Mouse (Mus musculus) erythroblast, embryonic 14.5 days (primary cell): ENCODE measurements around the gene Tulp2. TPM values are rescaled to one million over a fixed set of nuclear protein-coding genes. Genes with fewer than 3 reads are reported as not detected.

Source experiments
- H3K27me3 ChIP-seq: 2 replicates; pipeline ENCODE4 v1.6.1; 2012; ENCODE audit warnings: inconsistent platforms; ENCODE audit not compliant: control insufficient read depth
- H3K36me3 ChIP-seq: 2 replicates; pipeline ENCODE4 v1.6.1; 2012; ENCODE audit warnings: mild to moderate bottlenecking, inconsistent platforms; ENCODE audit not compliant: control insufficient read depth
- H3K4me1 ChIP-seq: 2 replicates; pipeline ENCODE4 v1.6.1; 2012; ENCODE audit warnings: inconsistent platforms; ENCODE audit not compliant: control insufficient read depth
- H3K4me3 ChIP-seq: replicated peaks from 2 replicates; pipeline ENCODE3; 2012; ENCODE audit warnings: moderate library complexity, mild to moderate bottlenecking, inconsistent platforms
- H3K9me3 ChIP-seq: 2 replicates; pipeline ENCODE4 v1.6.1; 2012; ENCODE audit warnings: low read length, inconsistent platforms, mixed read lengths; ENCODE audit not compliant: control insufficient read depth
- GATA1 ChIP-seq: IDR thresholded peaks from 2 replicates; pipeline ENCODE4 v1.6.1; 2012; ENCODE audit warnings: low read length, inconsistent platforms, mixed read lengths
- TAL1 ChIP-seq: IDR thresholded peaks from 3 replicates; pipeline ENCODE4 v1.6.1; 2012; ENCODE audit warnings: low read length, inconsistent platforms, mixed read lengths
- polyA plus RNA-seq: library from polyadenylated mRNA; stranded (reverse); fragments of >175 nt; gene quantifications from 2 replicates; pipeline ENCODE4 v1.2.3, GENCODE M21; 2012

Tulp2 gene
- 0.03 and 0.08 TPM in 2 replicates for polyA plus RNA-seq

GRCm38 (mm10) chr7:45481374-45481927 is at the start of gene Tulp2:
Gene Tulp2, plus strand, starts transcription at chr7:45481877.
- no peaks in the 10 kb centered on the region for H3K9me3 ChIP-seq
- H3K36me3 ChIP-seq, result peaks cover 6% of the 10 kb centered on the region; the same call in 1 of the 2 replicates
- no peak within 1 kb of the TSS for H3K4me3 ChIP-seq
- H3K27me3 ChIP-seq, result no peaks in the 10 kb centered on the region
- no peak for TF ChIP-seq TAL1
- no peak for TF ChIP-seq GATA1
- H3K4me1 ChIP-seq, result peaks cover 38% of the 10 kb centered on the region

GRCm38 (mm10) chr7:45433835-45434202 is 47.9 kb upstream of the Tulp2 start:
- Histone ChIP-seq H3K4me1 (peaks cover 53% of the 10 kb centered on the region), H3K27me3 (peaks cover 11% of the 10 kb centered on the region), H3K9me3 (no peaks in the 10 kb centered on the region), H3K36me3 (peaks cover 41% of the 10 kb centered on the region), H3K4me3 (peak overlapping the region; percentile 85)
- TF ChIP-seq TAL1 (no peak), GATA1 (no peak)

- H3K4me1 ChIP-seq, result peaks cover 53% of the 10 kb centered on the region
- TF ChIP-seq TAL1 (no peak), GATA1 (no peak)
- H3K4me3 ChIP-seq, result peak within 1 kb of the TSS; percentile 85
- H3K27me3 ChIP-seq, result peaks cover 11% of the 10 kb centered on the region
- H3K9me3 ChIP-seq, result no peaks in the 10 kb centered on the region
- peaks cover 35% of the 10 kb centered on the region for H3K36me3 ChIP-seq
These were observed 47.3 kb upstream of the Tulp2 start, which contains the start of gene Gys1 for GRCm38 (mm10) chr7:45434203-45435015. Gene Gys1, plus strand, starts transcription at chr7:45434844.

GRCm38 (mm10) chr7:45435038-45435437 is 46.6 kb upstream of the Tulp2 start:
- Histone ChIP-seq H3K9me3 (no peaks in the 10 kb centered on the region), H3K4me3 (peak overlapping the region; percentile 85), H3K4me1 (peaks cover 50% of the 10 kb centered on the region), H3K27me3 (peaks cover 11% of the 10 kb centered on the region), H3K36me3 (peaks cover 28% of the 10 kb centered on the region)
- no peak for TF ChIP-seq TAL1
- no peak for TF ChIP-seq GATA1

GRCm38 (mm10) chr7:45436444-45436843 is 45.2 kb upstream of the Tulp2 start:
- Histone ChIP-seq H3K4me1 (peaks cover 36% of the 10 kb centered on the region), H3K36me3 (peaks cover 14% of the 10 kb centered on the region), H3K27me3 (peaks cover 11% of the 10 kb centered on the region), H3K4me3 (no peak overlapping the region), H3K9me3 (no peaks in the 10 kb centered on the region)
- TF ChIP-seq TAL1 (no peak), GATA1 (no peak)

GRCm38 (mm10) chr7:45437046-45437445 is 44.6 kb upstream of the Tulp2 start:
- Histone ChIP-seq H3K27me3 (peaks cover 11% of the 10 kb centered on the region), H3K36me3 (peaks cover 8% of the 10 kb centered on the region), H3K4me1 (peaks cover 35% of the 10 kb centered on the region), H3K4me3 (no peak overlapping the region), H3K9me3 (no peaks in the 10 kb centered on the region)
- TF ChIP-seq TAL1, result no peak

- peaks cover 31% of the 10 kb centered on the region for H3K4me1 ChIP-seq
- no peak for TF ChIP-seq TAL1
- no peak for TF ChIP-seq GATA1
- H3K36me3 ChIP-seq, result peaks cover 2% of the 10 kb centered on the region
- no peaks in the 10 kb centered on the region for H3K9me3 ChIP-seq
- peaks cover 11% of the 10 kb centered on the region for H3K27me3 ChIP-seq
- no peak within 1 kb of the TSS for H3K4me3 ChIP-seq
These were observed 44.0 kb upstream of the Tulp2 start, which contains the start of gene Ruvbl2 for GRCm38 (mm10) chr7:45437521-45438276. Gene Ruvbl2, minus strand, starts transcription at chr7:45438096.

- no peak overlapping the region for H3K4me3 ChIP-seq
- no peaks in the 10 kb centered on the region for H3K27me3 ChIP-seq
- H3K36me3 ChIP-seq, result no peaks in the 10 kb centered on the region
- H3K4me1 ChIP-seq, result peaks cover 12% of the 10 kb centered on the region
- no peak for TF ChIP-seq TAL1
- no peak for TF ChIP-seq GATA1
- H3K9me3 ChIP-seq, result no peaks in the 10 kb centered on the region
These were observed 37.9 kb upstream of the Tulp2 start for GRCm38 (mm10) chr7:45443526-45444420.
